Mouse (Mus musculus) bone marrow, adult 2 months (tissue): ENCODE results near the gene Pgghg.

ENCODE experiments used
- CTCF ChIP-seq: fragments of 200-500 bp; IDR thresholded peaks from 2 replicates; pipeline ENCODE4 v1.5.1; 2011; ENCODE audit warnings: low read length, control low read depth; ENCODE audit not compliant: control insufficient read depth, insufficient read depth
- POLR2A ChIP-seq: fragments of 200-500 bp; IDR thresholded peaks from 2 replicates; pipeline ENCODE4 v1.6.1; 2011; ENCODE audit warnings: low read depth, mild to moderate bottlenecking, control low read depth, low read length, borderline replicate concordance; ENCODE audit not compliant: control insufficient read depth

GRCm38 (mm10) chr7:140955758-140956555, 14.8 kb downstream of the Pgghg start, which contains the start of the genes Gm45717 and Ifitm2:
- no peak for TF ChIP-seq CTCF
- no peak for TF ChIP-seq POLR2A
